Mouse (Mus musculus): ENCODE measurements around the gene Fra10ac1.

Gene Fra10ac1

GRCm38 (mm10) chr19:38223905-38224684 lies at the start of gene Fra10ac1:
Fra10ac1 (minus strand) TSS chr19:38224156.
- DNase-seq (ENCODE audit: low read depth, low spot score) = peak; percentile 98

- no peak for DNase-seq (ENCODE audit: low read depth, low spot score)
Measured at GRCm38 (mm10) chr19:38271071-38271470, 47.1 kb upstream of the Fra10ac1 start.

GRCm38 (mm10) chr19:38267469-38267868 lies 43.5 kb upstream of the Fra10ac1 start:
- peak; percentile 33 for DNase-seq (ENCODE audit: low read depth, low spot score)

- peak; percentile 52 for DNase-seq (ENCODE audit: low read depth, low spot score)
Measured at GRCm38 (mm10) chr19:38265767-38266166, 41.8 kb upstream of the Fra10ac1 start.

GRCm38 (mm10) chr19:38264505-38265500 lies 40.8 kb upstream of the Fra10ac1 start, which contains the start of gene Lgi1:
Lgi1 (plus strand) TSS chr19:38264536.
- peak; percentile 93 for DNase-seq (ENCODE audit: low read depth, low spot score)

- peak; percentile 92 for DNase-seq (ENCODE audit: low read depth, low spot score)
Measured at GRCm38 (mm10) chr19:38263829-38264504, 40.0 kb upstream of the Fra10ac1 start.

GRCm38 (mm10) chr19:38261351-38261750 lies 37.4 kb upstream of the Fra10ac1 start:
- no peak for DNase-seq (ENCODE audit: low read depth, low spot score)

GRCm38 (mm10) chr19:38260346-38260745 lies 36.4 kb upstream of the Fra10ac1 start:
- DNase-seq (ENCODE audit: low read depth, low spot score) = peak; percentile 33

GRCm38 (mm10) chr19:38259436-38259835 lies 35.5 kb upstream of the Fra10ac1 start:
- DNase-seq (ENCODE audit: low read depth, low spot score) = peak; percentile 75

GRCm38 (mm10) chr19:38258651-38259065 lies 34.7 kb upstream of the Fra10ac1 start:
- peak; percentile 90 for DNase-seq (ENCODE audit: low read depth, low spot score)

- DNase-seq (ENCODE audit: low read depth, low spot score) = peak; percentile 90
Measured at GRCm38 (mm10) chr19:38253796-38254195, 29.8 kb upstream of the Fra10ac1 start.

- peak; percentile 63 for DNase-seq (ENCODE audit: low read depth, low spot score)
Measured at GRCm38 (mm10) chr19:38249627-38250026, 25.7 kb upstream of the Fra10ac1 start.

GRCm38 (mm10) chr19:38246177-38246622 lies 22.2 kb upstream of the Fra10ac1 start:
- DNase-seq (ENCODE audit: low read depth, low spot score) = no peak

- peak; percentile 55 for DNase-seq (ENCODE audit: low read depth, low spot score)
Measured at GRCm38 (mm10) chr19:38245361-38246176, 21.6 kb upstream of the Fra10ac1 start.

- no peak for DNase-seq (ENCODE audit: low read depth, low spot score)
Measured at GRCm38 (mm10) chr19:38244748-38245147, 20.8 kb upstream of the Fra10ac1 start.

GRCm38 (mm10) chr19:38242314-38242852 lies 18.4 kb upstream of the Fra10ac1 start:
- no peak for DNase-seq (ENCODE audit: low read depth, low spot score)

- peak; percentile 96 for DNase-seq (ENCODE audit: low read depth, low spot score)
Measured at GRCm38 (mm10) chr19:38238213-38238951, 14.4 kb upstream of the Fra10ac1 start.

GRCm38 (mm10) chr19:38237834-38238212 lies 13.9 kb upstream of the Fra10ac1 start:
- peak; percentile 54 for DNase-seq (ENCODE audit: low read depth, low spot score)

GRCm38 (mm10) chr19:38236526-38236925 lies 12.6 kb upstream of the Fra10ac1 start:
- DNase-seq (ENCODE audit: low read depth, low spot score) = no peak

GRCm38 (mm10) chr19:38232516-38232915 lies 8.6 kb upstream of the Fra10ac1 start:
- DNase-seq (ENCODE audit: low read depth, low spot score) = no peak
